Mouse (Mus musculus) kidney, postnatal 0 days (tissue): ENCODE measurements around the gene Lonrf2. TPM values are rescaled to one million over a fixed set of nuclear protein-coding genes. Genes with fewer than 3 reads are reported as not detected.

ENCODE experiments used
- ATAC-seq: fragments of 200-750 bp; cut with Nextera tagmentation; replicated peaks from 2 replicates; pipeline ENCODE4 v1.8.0; 2017; ENCODE audit warnings: low read depth, moderate number of reproducible peaks, moderate TSS enrichment, moderate library complexity; ENCODE audit not compliant: low FRiP score
- DNase-seq: peaks from one replicate; pipeline ENCODE4 v3.0.0-alpha.2; 2016; ENCODE audit warnings: low spot score
- H3K27ac ChIP-seq: fragments of 300-500 bp; sonication (generic); 2 replicates; pipeline ENCODE4 v1.5.1; 2014; ENCODE audit warnings: mild to moderate bottlenecking
- H3K27me3 ChIP-seq: fragments of 300-500 bp; sonication (generic); 2 replicates; pipeline ENCODE4 v1.6.1; 2014; ENCODE audit warnings: low read length, mixed read lengths; ENCODE audit not compliant: insufficient read depth
- H3K36me3 ChIP-seq: fragments of 300-500 bp; sonication (generic); 2 replicates; pipeline ENCODE4 v1.6.1; 2014; ENCODE audit warnings: low read length, mixed read lengths; ENCODE audit not compliant: insufficient read depth
- H3K4me1 ChIP-seq: fragments of 300-500 bp; sonication (generic); replicated peaks from 2 replicates; pipeline ENCODE4 v1.6.1; 2014; ENCODE audit warnings: antibody characterized with exemption, low read length, mixed read lengths; ENCODE audit not compliant: insufficient read depth
- H3K4me2 ChIP-seq: fragments of 300-500 bp; sonication (generic); 2 replicates; pipeline ENCODE4 v1.6.1; 2014; ENCODE audit warnings: mild to moderate bottlenecking, low read length, moderate library complexity, mixed read lengths
- H3K4me3 ChIP-seq: fragments of 300-500 bp; sonication (generic); replicated peaks from 2 replicates; pipeline ENCODE4 v1.5.1; 2014; ENCODE audit warnings: low read depth, low read length
- H3K9ac ChIP-seq: fragments of 300-500 bp; sonication (generic); 2 replicates; pipeline ENCODE4 v1.6.1; 2014; ENCODE audit warnings: low read depth, low read length
- H3K9me3 ChIP-seq: fragments of 300-500 bp; sonication (generic); replicated peaks from 2 replicates; pipeline ENCODE4 v1.6.1; 2016; ENCODE audit warnings: low read length, inconsistent platforms, mixed read lengths
- CTCF ChIP-seq: IDR thresholded peaks from 2 replicates; pipeline ENCODE4 v1.5.1; 2016; ENCODE audit warnings: antibody characterized with exemption, low read depth, mild to moderate bottlenecking, moderate library complexity
- WGBS: fragments of 180-500 bp; shearing (Covaris S2); extraction: QIAGEN DNeasy Blood & Tissue Kit; methylation state at CpG from one replicate; pipeline ENCODE4 v1.1.7; 2014; 5-methylcytosine and 5-hydroxymethylcytosine counted together
- polyA plus RNA-seq: library from polyadenylated mRNA; unstranded; fragments of >200 nt; fragmentation: Nextera tagmentation; extraction: Ambion mirVana; gene quantifications from 2 replicates; pipeline ENCODE4 v1.2.1, GENCODE M21; 2015

Lonrf2 gene
- polyA plus RNA-seq, 1 experiment from 2014 or later: 0.82 TPM

DNA sequence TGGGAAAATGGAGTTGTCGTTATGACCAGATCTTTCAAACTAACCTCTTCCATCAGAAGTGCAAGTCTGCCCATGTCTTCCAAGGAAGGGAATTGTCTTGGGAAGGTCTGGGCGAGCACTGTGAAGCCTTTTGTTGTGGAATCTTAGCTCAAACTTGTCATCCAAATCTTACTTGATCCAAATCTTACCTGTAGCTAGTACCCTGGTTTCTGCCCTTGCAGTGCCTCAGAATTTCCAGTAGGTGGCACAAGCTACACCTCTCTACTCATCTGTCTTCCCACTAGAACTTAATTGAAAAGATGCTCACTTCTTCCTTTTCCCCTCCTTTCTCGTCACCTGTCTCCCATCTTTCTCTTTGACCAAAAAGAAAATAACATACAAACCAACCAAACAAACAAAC is 47.6 kb downstream of the Lonrf2 start:
- no peaks in the 10 kb centered on the region for H3K9me3 ChIP-seq
- no peaks in the 10 kb centered on the region for H3K4me1 ChIP-seq
- no peak overlapping the region for H3K27ac ChIP-seq
- H3K36me3 ChIP-seq: no peaks in the 10 kb centered on the region
- peak; percentile 68 for TF ChIP-seq CTCF
- no peak overlapping the region for H3K4me3 ChIP-seq
- ATAC-seq: no peak
- H3K4me2 ChIP-seq: no peak overlapping the region
- WGBS: 85% methylated on average over 3 of the region's 3 CpGs
- H3K9ac ChIP-seq: no peak overlapping the region
- no peaks in the 10 kb centered on the region for H3K27me3 ChIP-seq
- peak; percentile 25 for DNase-seq

DNA sequence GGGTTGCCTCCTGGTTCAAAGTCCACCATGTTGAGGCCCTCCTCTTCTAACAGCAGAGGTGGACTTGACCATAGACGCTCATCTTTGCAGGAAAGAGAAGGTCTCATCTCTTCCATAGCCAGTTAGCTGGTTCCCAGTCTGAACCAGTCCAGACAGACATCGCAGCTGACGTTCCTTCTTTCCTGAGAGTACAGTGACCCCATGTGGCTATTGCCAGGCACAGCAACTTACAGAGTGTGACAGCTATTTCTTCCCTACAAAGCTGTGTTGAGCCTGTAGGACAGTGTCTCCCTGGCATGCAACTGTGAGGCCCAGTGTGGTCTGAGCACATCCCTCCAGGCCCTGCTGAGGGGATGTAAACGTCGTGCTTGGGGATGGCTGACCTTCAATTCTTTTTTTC is 49.1 kb downstream of the Lonrf2 start:
- peak; percentile 91 for TF ChIP-seq CTCF
- H3K9ac ChIP-seq: no peak overlapping the region
- 4% methylated on average over 5 of the region's 5 CpGs for WGBS

DNA sequence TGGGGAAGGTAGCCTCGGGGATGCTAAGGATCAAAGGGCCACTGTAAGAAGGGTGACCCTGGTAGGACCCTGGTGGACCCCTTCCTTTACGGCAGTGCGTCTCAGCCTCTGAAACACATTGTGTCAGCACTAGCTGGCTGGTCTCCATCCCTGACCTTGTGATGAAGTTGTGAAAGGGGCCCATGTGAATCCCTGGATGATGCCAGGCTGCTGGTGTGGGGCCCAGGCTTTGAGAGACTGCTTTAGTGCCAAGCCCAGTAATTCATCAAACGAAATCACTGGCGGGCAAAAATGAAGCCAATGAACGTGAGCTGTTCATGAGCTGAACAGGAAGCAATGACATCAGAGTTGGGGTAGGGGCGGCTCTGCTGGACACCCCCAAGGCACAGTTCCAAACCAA is 50.2 kb downstream of the Lonrf2 start:
- no peak overlapping the region for H3K9ac ChIP-seq
- no peaks in the 10 kb centered on the region for H3K27me3 ChIP-seq
- H3K9me3 ChIP-seq: no peaks in the 10 kb centered on the region
- no peak for DNase-seq
- H3K4me3 ChIP-seq: no peak overlapping the region
- ATAC-seq: no peak; the same call in 1 of the 2 replicates
- no peak for TF ChIP-seq CTCF
- H3K4me2 ChIP-seq: no peak overlapping the region
- H3K27ac ChIP-seq: no peak overlapping the region
- H3K36me3 ChIP-seq: no peaks in the 10 kb centered on the region
- H3K4me1 ChIP-seq: no peaks in the 10 kb centered on the region
- 65% methylated on average over 7 of the region's 7 CpGs for WGBS

More for the DNA sequence above, 49.1 kb downstream of the Lonrf2 start:
- Histone ChIP-seq H3K4me3 (no peak overlapping the region), H3K9me3 (no peaks in the 10 kb centered on the region), H3K27me3 (no peaks in the 10 kb centered on the region), H3K4me1 (no peaks in the 10 kb centered on the region), H3K36me3 (no peaks in the 10 kb centered on the region), H3K27ac (no peak overlapping the region), H3K4me2 (no peak overlapping the region)
- ATAC-seq (0 out of 2 replicates have a peak, but pooled peaks have one; percentile 14), DNase-seq (peak; percentile 88)

DNA sequence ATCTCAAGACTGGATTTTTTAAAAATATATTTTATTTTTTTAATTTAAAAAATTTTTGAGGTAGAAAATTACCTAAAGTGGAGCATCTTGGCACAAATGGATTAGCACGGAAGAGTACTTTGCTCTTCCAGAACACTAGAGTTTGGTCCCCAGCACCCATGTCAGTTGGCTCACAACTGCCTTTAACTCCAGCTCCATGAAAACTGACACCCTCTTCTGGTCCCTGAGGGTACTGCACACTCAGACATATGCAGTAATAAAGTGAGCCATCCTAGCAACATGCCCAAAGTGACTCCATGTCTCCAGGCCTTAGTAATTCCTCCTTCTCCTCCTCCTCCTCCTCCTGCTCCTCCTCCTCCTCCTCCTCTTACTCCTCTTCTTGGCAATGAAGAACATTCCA is 58.2 kb downstream of the Lonrf2 start:
- WGBS: 100% methylated on average over 1 of the region's 1 CpGs
- no peak for DNase-seq
- no peak overlapping the region for H3K27ac ChIP-seq
- H3K9ac ChIP-seq: no peak overlapping the region
- H3K4me3 ChIP-seq: no peak overlapping the region
- 0 out of 2 replicates have a peak, but pooled peaks have one; percentile 2 for TF ChIP-seq CTCF
- H3K9me3 ChIP-seq: no peaks in the 10 kb centered on the region
- no peak overlapping the region for H3K4me2 ChIP-seq
- H3K4me1 ChIP-seq: no peaks in the 10 kb centered on the region
- no peak for ATAC-seq
- no peaks in the 10 kb centered on the region for H3K27me3 ChIP-seq
- no peaks in the 10 kb centered on the region for H3K36me3 ChIP-seq

DNA sequence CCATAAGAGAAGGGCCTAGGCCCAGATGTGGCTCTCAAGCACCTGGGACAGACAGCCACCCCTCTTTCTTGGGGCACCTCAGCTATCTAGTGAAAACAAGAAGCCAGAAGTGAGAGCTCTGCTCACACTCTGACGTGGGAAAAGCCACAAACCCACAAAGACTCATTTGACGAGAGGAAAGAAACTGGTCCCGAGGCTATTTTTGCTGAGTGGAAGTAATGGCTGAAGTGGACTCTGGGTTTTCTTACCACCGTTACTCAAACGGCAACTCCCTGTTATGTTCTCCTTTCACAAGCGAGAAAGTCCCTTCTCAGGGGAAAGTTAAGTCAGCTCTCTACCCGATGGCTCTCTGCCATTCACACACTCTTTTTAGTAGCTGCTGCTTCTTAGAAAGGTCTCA is 59.0 kb downstream of the Lonrf2 start:
- no peak for DNase-seq
- Histone ChIP-seq H3K9ac (no peak overlapping the region), H3K4me2 (no peak overlapping the region), H3K4me3 (no peak overlapping the region), H3K27ac (no peak overlapping the region), H3K27me3 (no peaks in the 10 kb centered on the region), H3K4me1 (no peaks in the 10 kb centered on the region), H3K9me3 (no peaks in the 10 kb centered on the region), H3K36me3 (no peaks in the 10 kb centered on the region)
- TF ChIP-seq CTCF: no peak
- no peak for ATAC-seq
- 62% methylated on average over 7 of the region's 7 CpGs for WGBS

DNA sequence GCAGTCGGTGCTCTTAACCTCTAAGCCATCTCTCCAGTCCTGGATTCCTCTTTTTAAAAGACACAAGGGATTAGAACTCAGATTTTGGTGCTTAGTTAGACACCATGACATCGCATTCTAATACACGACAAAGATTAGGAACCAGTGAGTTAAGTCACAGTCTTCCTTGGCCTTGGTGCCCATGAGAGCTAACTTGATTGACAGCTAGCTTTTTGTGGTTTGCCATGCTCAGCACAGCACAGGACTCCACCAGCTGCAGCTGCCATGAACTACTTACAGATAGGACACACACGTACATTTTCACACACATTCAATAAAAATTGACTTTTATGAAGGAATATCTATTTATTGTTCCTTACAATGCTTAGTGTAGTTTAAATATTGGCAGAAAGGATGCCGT is 60.8 kb downstream of the Lonrf2 start:
- H3K9ac ChIP-seq: no peak overlapping the region
- H3K4me1 ChIP-seq: no peaks in the 10 kb centered on the region
- no peak overlapping the region for H3K4me3 ChIP-seq
- no peak overlapping the region for H3K4me2 ChIP-seq
- no peak overlapping the region for H3K27ac ChIP-seq
- DNase-seq: no peak
- no peaks in the 10 kb centered on the region for H3K27me3 ChIP-seq
- no peak for TF ChIP-seq CTCF
- ATAC-seq: no peak
- H3K36me3 ChIP-seq: no peaks in the 10 kb centered on the region
- H3K9me3 ChIP-seq: no peaks in the 10 kb centered on the region
- 93% methylated on average over 5 of the region's 5 CpGs for WGBS

DNA sequence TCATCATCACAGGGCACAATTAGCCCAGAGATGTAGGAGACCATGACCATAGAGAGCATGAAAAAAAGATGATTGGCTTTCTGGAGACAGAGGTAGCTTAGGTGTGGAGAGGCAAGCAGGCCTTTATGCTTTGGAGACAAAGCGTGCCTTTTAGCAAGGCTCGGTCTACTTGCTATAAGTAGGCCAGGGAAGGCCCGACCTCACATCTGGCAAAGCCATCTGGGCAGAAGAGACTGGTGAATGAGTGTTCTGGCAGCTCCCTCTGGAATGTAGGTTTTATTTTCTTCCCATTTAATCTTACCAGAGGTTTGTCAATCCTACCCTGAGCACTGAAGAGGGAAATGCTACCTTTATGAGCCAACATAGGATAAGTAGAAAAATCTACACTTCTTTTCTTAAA is 65.8 kb downstream of the Lonrf2 start:
- DNase-seq (no peak), ATAC-seq (no peak)
- 75% methylated on average over 3 of the region's 3 CpGs for WGBS
- H3K27me3 ChIP-seq: no peaks in the 10 kb centered on the region
- H3K9ac ChIP-seq: no peak overlapping the region
- H3K4me2 ChIP-seq: no peak overlapping the region
- H3K27ac ChIP-seq: no peak overlapping the region
- no peak overlapping the region for H3K4me3 ChIP-seq
- no peak for TF ChIP-seq CTCF
- no peaks in the 10 kb centered on the region for H3K36me3 ChIP-seq
- H3K4me1 ChIP-seq: no peaks in the 10 kb centered on the region
- H3K9me3 ChIP-seq: no peaks in the 10 kb centered on the region
